Mouse (Mus musculus) CD4-positive helper T cell, adult 2 months (primary cell): ENCODE data around the gene Psd4.
A peak's percentile ranks its signal among the peaks of the same experiment; 100 is the strongest.

Experiments
- DNase-seq: peaks from one replicate; pipeline ENCODE4 v3.0.0-alpha.2; 2012; ENCODE audit warnings: low read depth, missing footprints, low spot score

Psd4 gene

GRCm38 (mm10) chr2:24367030-24367894, at the start of gene Psd4:
Gene Psd4 (plus strand): TSS chr2:24367580.
- DNase-seq = peak; percentile 76

DNA sequence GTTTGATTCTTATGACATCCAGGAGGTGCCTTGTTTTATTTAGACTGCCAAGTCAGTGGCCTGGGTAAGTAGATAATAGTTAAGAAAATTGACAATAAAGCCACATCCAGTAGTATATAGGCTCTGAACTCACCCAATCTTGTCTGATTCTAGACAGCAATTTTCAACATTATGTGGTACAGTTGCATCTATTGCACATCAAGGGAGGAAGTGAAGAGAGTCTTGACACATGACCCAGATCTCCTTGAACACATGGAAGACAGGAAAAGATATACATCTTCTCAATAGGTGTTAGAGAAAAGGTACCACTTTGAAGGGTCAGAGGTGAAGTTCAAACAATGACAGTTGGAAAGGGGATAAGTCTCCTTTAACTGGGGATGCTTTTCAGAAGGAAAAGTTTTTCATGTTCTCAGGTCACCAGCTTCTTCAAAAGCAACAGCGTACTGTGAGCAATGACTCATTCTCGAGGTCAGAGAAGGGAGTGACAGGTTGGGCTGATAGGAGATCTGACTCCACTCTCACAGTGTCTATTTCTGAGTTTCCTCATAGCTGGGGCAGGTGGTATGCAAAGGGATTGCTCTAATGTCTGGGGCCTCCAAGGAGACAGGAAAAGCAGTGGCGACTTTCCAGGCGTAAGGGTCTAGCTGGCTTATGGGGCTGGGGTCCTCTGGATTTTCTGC, 49.3 kb upstream of the Psd4 start:
- no peak for DNase-seq

DNA sequence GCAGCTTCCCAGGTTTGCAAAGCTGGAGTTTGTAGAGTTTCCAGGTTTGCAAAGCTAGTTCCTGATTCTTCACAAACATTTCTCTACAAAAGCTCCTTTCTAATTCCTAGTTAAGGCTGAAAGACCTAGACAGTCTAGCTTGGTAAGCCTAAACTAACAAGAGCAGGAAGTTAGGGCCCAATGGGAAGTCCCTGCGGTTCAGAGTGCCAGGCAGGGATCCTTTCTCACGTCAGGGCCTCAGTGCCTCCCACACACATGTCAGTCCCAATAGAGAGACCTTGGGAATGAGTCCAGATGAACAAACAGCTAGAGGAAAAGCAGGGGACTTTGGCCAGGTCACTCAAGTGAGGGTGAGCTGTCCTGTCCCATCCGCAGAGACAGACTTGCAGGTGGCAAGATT, 32.0 kb upstream of the Psd4 start:
- no peak for DNase-seq

- DNase-seq = no peak
These were observed 30.8 kb upstream of the Psd4 start, which contains the start of gene Il1rn for GRCm38 (mm10) chr2:24336545-24336944. Gene Il1rn (plus strand): TSS chr2:24336853.

DNA sequence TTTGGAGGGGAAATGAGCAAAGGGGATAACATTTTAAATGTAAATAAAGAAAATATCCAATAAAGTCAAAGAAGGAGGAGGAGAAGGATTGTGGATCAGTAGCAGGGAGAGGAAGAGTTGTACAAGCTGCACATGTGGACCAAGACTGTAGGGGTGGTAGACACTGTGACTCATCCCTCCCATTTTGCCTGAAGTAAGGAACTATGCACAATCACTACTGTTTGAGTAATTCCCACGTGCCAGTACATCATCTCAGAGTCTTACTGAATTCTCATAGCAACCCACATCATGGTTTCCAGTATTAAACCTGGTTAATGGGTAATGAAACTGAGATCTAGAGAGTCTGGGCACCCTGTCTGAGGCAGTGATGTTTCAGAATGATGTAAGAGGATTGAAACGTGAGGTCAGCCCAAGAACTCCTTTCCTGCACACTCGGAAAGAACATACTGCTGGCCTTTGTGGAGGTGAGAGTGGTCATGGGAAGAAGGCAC, 25.9 kb upstream of the Psd4 start:
- DNase-seq = no peak

DNA sequence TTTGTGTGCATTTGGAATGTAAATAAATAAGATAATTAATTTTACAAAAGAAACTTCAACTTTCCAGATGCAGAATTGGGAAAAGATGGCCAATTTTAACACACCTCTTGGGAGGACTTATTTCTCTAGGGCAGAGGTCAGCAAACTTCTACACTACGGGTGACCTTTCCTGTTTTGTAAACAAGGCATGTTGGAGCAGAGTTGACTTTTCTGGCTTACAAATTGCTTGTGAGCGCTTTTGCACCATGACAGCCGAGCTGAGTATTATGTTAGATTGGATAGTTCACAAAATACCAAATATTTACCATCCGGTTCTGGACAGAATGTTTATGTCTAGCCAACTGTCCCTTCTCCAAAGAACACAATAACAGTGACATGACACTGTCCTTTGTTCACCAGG, 22.8 kb upstream of the Psd4 start:
- DNase-seq = no peak

- DNase-seq = no peak
These were observed 22.3 kb upstream of the Psd4 start for GRCm38 (mm10) chr2:24345056-24345455.

- no peak for DNase-seq
These were observed 19.5 kb upstream of the Psd4 start for GRCm38 (mm10) chr2:24347926-24348325.

DNA sequence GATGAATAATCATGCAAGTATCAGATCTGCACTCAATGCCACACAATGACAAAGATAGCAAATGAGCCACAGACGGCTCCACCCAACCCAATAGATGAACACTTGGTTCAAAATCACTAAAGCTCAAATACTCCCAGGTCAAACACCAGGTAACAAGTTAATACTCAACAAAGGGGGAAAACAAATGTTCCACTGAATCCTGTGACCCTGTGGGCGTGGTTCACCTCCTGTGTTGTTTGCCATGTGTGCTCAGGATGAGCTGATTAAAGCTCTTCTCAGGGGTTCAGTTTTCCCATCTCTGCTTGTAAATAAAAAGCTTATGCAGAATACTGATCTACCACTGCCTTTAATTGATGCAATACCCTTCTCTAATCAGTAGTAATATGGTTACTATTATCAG, 16.2 kb upstream of the Psd4 start:
- DNase-seq = no peak

DNA sequence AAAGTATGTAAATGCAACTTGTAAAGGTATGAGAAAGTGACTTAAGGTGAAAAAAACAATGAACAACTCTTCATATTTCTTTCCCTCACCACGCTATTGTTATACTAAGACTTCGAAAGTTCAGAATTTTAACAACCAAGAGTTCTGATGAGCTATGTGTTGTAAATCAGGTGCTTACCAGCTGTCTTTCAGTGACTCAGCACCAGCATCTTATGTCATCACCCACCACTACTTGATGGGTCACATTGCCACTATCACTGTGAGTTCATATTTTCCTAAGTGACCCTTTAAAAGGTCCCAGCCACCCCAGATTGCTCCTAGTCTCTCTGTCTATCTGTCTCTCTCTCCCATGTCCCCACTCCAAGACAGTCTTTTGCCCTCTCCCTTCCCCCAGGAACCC, 14.3 kb upstream of the Psd4 start:
- DNase-seq = no peak

DNA sequence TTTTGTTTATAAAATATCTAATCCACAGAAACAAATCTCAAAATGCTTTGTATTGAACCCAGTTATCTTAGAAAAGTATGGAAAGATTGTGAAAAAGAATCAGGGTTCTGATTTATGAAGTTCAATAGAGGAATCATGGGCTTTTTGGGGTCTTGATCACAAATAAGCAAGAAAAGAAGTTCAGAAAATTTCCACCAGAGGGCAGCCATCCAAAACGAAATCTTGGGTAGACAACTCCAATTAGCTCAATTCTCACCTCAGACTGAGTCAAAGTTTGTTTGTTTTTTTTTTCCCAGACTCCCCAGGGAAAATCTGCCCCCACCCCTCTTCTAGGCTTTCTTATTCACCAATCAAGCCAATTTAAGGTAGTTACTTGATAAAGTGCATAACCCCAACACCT, 9.7 kb upstream of the Psd4 start:
- DNase-seq = peak; percentile 55

DNA sequence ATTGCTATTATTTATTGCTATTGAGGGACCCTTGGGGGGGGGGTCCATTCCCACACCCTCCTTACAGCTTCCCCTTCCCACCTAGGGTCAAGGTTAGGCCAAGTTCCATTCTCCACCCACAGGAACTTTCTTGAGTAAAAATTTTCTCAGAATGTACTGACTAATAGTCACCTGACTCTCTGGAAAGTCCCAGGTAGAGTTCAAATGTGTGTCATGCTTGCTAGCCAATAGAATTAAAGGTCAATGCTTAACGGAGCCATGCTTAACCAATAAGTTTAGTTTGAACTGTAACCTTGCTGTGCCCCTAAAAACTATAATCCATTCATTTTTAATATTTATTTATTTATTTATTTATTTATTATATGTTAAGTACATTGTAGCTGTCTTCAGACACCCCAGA, 8.0 kb upstream of the Psd4 start:
- peak; percentile 32 for DNase-seq

DNA sequence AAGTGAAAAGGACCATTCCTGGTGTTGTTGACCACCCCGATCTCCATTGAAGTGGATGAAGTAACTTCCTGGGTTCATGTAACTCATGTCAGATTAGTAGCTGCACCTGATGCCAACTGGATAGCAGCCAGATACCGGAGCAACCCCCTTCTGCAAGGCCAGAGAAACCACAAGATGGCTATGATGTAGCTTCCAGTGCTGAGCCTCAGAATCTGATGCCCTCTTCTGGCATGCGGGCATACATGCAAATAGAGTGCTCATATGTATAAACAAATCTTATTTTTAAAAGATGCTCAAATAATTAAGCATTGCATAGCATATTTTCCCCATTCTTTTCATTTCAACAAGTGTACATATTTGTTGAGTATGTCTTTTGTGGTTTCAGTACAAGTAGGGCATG, 3.6 kb upstream of the Psd4 start:
- DNase-seq = no peak

DNA sequence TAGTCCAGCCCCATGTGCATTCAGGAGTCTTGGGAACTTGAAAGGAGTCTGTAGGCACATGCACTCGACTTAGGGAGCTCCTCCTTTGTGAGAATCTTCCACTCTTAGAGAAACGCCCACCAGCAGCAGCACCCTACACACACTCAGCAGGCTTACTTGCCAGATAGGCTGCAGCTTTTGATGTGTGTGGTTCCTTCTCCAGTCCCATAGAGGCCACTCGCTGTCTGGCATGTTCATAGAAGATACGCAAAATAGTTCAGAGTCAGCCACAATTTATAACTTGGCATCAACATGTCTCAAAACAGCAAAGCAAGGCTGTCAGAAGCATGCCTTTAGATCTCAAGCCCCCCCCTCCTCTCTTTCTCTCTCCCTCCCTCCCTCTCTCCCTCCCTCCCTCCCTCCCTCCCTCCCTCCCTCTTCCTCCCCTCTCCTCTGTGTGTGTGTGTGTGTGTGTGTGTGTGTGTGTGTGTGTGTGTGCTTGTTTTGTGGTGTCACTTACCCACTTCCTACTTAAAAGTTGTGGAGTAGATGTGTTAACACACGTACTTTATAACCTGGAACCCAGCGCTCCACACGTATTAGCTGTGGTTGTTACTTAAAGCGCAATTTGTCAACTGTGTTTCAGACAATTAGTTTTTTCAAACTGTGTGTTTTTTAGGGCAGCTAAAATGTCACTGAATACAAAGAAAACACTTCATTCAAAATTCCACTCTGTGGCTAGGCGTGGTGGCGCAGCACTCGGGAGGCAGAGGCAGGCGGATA, 985 bp upstream of the Psd4 start:
- DNase-seq = peak; percentile 52

DNA sequence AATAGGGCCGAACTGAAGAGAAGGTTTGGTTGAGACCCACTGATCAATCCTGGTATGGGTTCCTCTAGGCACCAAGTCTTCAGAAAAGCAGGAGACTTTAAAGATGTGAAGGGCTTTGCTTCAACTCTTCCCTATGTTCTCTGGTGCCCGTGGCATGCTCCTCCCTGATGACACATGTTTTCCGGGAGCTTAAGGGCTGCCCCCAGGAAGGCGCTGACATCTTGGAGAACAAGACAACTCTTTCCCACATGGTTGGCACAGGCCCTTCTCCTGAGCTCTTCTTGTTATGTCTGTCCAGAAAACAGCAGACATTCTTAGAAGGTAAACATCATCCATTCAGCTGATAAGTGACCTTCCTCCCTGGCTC, 498 bp downstream of the Psd4 start:
- DNase-seq = no peak

- no peak for DNase-seq
These were observed 11.5 kb downstream of the Psd4 start for GRCm38 (mm10) chr2:24378747-24379450.

DNA sequence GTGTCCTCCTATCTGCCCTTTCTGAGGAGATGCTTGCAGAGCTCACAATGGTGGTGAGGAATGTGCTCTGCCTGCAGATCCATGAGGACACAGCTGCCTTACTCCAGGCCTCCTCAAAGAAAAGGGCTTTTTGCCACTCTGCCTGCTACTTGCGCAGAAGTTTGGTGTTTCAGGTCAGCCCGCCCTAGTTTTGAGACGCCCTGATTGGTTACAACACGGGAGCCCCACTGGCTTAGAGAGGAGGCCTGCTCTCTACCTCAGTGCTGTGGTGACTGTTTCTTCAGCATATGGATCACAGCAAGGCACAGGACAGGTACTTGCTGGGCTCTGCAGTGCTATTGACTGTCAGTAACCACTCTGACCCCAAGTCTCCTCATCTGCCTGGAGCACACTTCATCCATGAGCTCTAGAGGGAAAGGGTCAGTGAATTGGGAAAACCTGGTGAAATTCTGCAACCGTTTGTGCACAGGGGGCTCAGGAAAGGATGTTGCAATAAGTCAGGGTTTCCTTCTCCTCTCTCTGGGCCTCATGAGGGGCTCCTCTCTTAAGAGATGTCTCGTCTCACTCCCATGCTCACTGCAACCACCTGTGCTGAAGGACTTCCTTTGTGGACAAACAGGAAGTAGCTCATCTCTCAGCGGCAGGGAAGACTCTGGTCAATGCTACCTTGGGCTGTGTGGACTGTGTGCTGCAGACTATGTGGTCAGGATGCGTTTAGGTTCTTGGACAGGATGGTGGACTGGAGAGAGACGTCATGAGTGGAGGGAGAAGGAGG, 15.3 kb downstream of the Psd4 start:
- DNase-seq = no peak

DNA sequence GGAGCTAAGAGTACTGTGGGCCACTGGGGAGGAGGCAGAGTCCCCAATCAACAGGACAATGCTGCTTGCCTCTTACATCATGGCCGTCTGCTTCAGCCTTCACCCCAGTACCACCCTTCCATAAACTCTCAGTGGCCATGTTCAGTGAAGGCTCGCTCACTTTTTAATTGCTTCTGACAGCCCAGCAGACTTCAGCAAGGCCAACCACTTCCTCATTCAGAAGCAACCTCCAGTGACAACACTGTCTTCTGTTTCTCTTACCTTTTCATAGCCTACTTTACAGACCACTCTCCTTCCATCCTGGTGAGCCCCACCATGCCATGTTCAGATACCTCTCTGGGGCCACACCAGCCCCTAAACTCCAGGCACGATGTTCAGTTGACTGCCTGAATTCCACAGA, 16.3 kb downstream of the Psd4 start:
- DNase-seq = no peak

- DNase-seq = no peak
These were observed 17.0 kb downstream of the Psd4 start for GRCm38 (mm10) chr2:24384393-24384792.

DNA sequence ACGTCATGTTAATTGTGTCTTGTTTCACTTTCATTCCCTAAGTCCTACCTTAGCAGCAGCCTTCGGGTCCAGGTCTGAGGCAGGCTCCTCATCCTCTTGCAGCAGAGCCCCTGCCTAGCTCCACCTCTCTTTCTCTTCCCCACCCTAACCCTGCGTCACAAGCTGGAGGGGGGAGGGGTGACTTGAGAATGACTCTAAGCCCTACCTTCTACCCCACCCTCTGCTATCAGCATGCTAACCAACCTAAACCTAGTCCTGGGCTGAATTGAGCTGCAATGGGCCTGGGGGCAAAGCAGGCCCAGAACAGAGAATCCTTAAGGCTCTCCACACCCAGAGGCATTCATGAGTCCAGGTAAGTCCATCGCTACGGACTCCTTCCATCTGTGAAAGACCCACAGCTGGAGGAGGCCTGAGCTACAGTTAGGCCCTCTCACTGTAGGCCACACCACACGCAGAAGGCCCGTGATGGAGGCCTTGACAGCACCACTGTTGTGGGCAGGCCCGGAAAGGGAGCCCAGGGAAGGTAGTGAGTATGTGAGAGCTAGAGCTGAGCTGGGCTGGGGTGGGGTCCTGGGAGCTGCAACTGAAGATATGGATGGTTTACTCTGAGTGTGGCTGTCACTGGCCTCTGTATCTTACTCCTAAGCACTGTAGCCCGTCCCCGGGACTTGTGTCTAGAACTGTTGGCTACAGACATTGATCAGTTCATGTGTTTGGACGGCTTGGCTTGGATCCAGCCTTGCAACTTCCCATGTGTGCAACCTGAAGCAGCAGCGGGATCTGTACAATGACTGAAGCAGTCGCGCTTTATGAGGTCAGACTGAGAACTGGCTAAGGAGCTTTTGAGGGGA, 18.0 kb downstream of the Psd4 start:
- peak; percentile 92 for DNase-seq
